Mouse (Mus musculus) megakaryocyte progenitor cell, adult 5-6 weeks (primary cell): ENCODE results near the gene Insl5. TPM values are rescaled to one million over a fixed set of nuclear protein-coding genes. Genes with fewer than 3 reads are reported as not detected.
A peak's percentile ranks its signal among the peaks of the same experiment; 100 is the strongest.

ENCODE experiments used
- ATAC-seq: replicated peaks from 2 replicates; pipeline ENCODE4 v1.8.0; 2016; ENCODE audit warnings: mild to moderate bottlenecking, moderate TSS enrichment, inconsistent platforms; ENCODE audit not compliant: poor library complexity
- total RNA-seq, 2 experiments: library from RNA; stranded (forward) in 1 of 2; stranded (reverse) in 1 of 2; fragments of 157-497, 149-512 nt in 1 of 2; fragments of 200-1000 nt in 1 of 2; gene quantifications; 2 replicates each; pipeline versions ENCODE4 v1.2.3 to v1.2.4; 2015 to 2017

The Insl5 gene
- total RNA-seq, 2 experiments from 2014 or later, result not detected

- ATAC-seq, result no peak
Measured at GRCm38 (mm10) chr4:102990595-102991340, 35.9 kb downstream of the Insl5 start.

GRCm38 (mm10) chr4:102990016-102990415, 36.6 kb downstream of the Insl5 start:
- no peak for ATAC-seq

- no peak for ATAC-seq
Measured at GRCm38 (mm10) chr4:102989391-102989790, 37.3 kb downstream of the Insl5 start.

- no peak for ATAC-seq
Measured at GRCm38 (mm10) chr4:102988526-102988925, 38.1 kb downstream of the Insl5 start.

- ATAC-seq, result no peak
Measured at GRCm38 (mm10) chr4:102987756-102988155, 38.9 kb downstream of the Insl5 start.

GRCm38 (mm10) chr4:102987325-102987724, 39.3 kb downstream of the Insl5 start:
- ATAC-seq, result no peak

- peak; percentile 98 for ATAC-seq
Measured at GRCm38 (mm10) chr4:102986917-102987316, 39.7 kb downstream of the Insl5 start.

- peak; percentile 45 for ATAC-seq
Measured at GRCm38 (mm10) chr4:102986173-102986572, 40.5 kb downstream of the Insl5 start.

GRCm38 (mm10) chr4:102981709-102982108, 44.9 kb downstream of the Insl5 start:
- 0 out of 2 replicates have a peak, but pooled peaks have one; percentile 12 for ATAC-seq

GRCm38 (mm10) chr4:102979385-102979784, 47.3 kb downstream of the Insl5 start:
- ATAC-seq, result peak; percentile 82

GRCm38 (mm10) chr4:102978440-102978839, 48.2 kb downstream of the Insl5 start, which contains the start of gene Tctex1d1:
Gene Tctex1d1, plus strand, starts transcription at chr4:102978606.
- ATAC-seq, result peak; percentile 49

- ATAC-seq, result no peak
Measured at GRCm38 (mm10) chr4:102977778-102978321, 48.8 kb downstream of the Insl5 start.

GRCm38 (mm10) chr4:102976290-102977275, 50.1 kb downstream of the Insl5 start:
- no peak for ATAC-seq

- ATAC-seq, result no peak
Measured at GRCm38 (mm10) chr4:102974172-102974571, 52.5 kb downstream of the Insl5 start.

- peak; percentile 73 for ATAC-seq
Measured at GRCm38 (mm10) chr4:102972071-102972470, 54.6 kb downstream of the Insl5 start.

- ATAC-seq, result peak; percentile 74
Measured at GRCm38 (mm10) chr4:102971159-102971558, 55.5 kb downstream of the Insl5 start.

- no peak for ATAC-seq
Measured at GRCm38 (mm10) chr4:102969599-102969998, 57.0 kb downstream of the Insl5 start.
